Mouse (Mus musculus) ES-E14 (cell line): Measurements from ENCODE around the gene C1galt1.

Experiments used
- HCFC1 ChIP-seq: IDR thresholded peaks from 2 replicates; pipeline ENCODE4 v1.6.1; 2012; ENCODE audit warnings: low read length, inconsistent platforms, borderline replicate concordance; ENCODE audit not compliant: insufficient read depth
- ZC3H11A ChIP-seq: IDR thresholded peaks from 2 replicates; pipeline ENCODE4 v1.6.1; 2012; ENCODE audit warnings: low read depth, mild to moderate bottlenecking, inconsistent platforms, low read length, borderline replicate concordance
- ZNF384 ChIP-seq: IDR thresholded peaks from 2 replicates; pipeline ENCODE4 v1.6.1; 2012; ENCODE audit warnings: low read depth, low read length, inconsistent platforms

- TF ChIP-seq ZNF384 (peak; percentile 74), ZC3H11A (no peak), HCFC1 (no peak)
These were observed 2.2 kb downstream of the C1galt1 start for GRCm38 (mm10) chr6:7846726-7847439.
